Mouse (Mus musculus) heart, adult 2 months (tissue): ENCODE measurements around the gene Rnf10.

Experiments
- CTCF ChIP-seq: fragments of 200-600 bp; IDR thresholded peaks from 2 replicates; pipeline ENCODE4 v1.8.1; 2022; ENCODE audit warnings: antibody characterized with exemption, mild to moderate bottlenecking, moderate library complexity
- EP300 ChIP-seq: fragments of 200-500 bp; IDR thresholded peaks from 2 replicates; pipeline ENCODE4 v1.6.1; 2011; ENCODE audit warnings: low read depth, low read length, control low read depth; ENCODE audit not compliant: insufficient read depth
- POLR2A ChIP-seq: fragments of 200-500 bp; IDR thresholded peaks from 2 replicates; pipeline ENCODE4 v1.6.1; 2011; ENCODE audit warnings: mild to moderate bottlenecking, low read depth, low read length, control low read depth; ENCODE audit not compliant: insufficient read depth

DNA sequence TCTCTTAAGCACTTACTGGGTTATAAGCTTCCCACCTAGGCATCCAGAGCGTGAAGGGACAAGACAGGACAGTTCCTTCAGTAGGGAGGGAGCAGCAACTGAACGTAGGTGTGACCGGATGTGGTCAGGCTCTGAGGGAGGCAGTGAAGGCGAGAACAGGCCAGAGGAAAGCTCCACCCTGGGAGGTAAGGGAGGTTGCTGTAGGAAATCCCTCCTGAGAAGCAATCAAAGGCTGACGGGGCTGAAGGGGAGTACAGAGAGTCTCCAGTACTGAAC is 40.9 kb upstream of the Rnf10 start:
- TF ChIP-seq CTCF (no peak), POLR2A (no peak), EP300 (no peak)
